Mouse (Mus musculus): Measurements from ENCODE around the gene Hgfac. TPM values are rescaled to one million over a fixed set of nuclear protein-coding genes. Genes with fewer than 3 reads are reported as not detected.
A peak's percentile ranks its signal among the peaks of the same experiment; 100 is the strongest.

Hgfac gene
- polyA plus RNA-seq, 1 experiment from 2014 or later, result 1.7 TPM

DNA sequence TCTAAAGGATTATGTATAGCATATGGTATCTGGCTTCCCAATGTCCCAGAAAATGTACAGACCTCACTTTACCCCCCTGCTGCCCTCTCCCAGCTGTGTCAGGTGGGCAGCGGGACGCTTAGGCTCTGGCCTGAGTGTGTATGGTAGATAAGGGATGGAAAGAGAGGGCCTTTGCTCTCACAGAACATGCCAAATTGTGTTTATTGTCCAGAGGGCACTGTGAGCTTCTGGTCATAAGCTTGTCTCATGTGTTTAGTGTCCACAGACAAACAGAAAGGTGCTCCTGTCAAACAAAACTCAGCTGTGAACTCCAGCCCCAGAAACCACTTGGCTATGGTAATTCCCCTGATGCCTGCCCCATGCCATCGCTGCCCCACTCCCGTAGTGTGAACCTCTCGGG is 11.6 kb upstream of the Hgfac start:
- H3K4me1 ChIP-seq (replicated peaks; ENCODE audit: control insufficient read depth, insufficient read depth, low read length), result no peaks in the 10 kb centered on the region
- H3K4me2 ChIP-seq (ENCODE audit: low read length), result no peak overlapping the region
- no peaks in the 10 kb centered on the region for H3K9me3 ChIP-seq (ENCODE audit: control insufficient read depth, low read length)
- WGBS, result 88% methylated on average over 5 of the region's 5 CpGs
- no peaks in the 10 kb centered on the region for H3K27me3 ChIP-seq (replicated peaks; ENCODE audit: control insufficient read depth, insufficient read depth, low read length)
- no peak for DNase-seq (ENCODE audit: low spot score)
- no peak overlapping the region for H3K27ac ChIP-seq (ENCODE audit: low read depth)
- peaks cover 80% of the 10 kb centered on the region for H3K36me3 ChIP-seq (ENCODE audit: control insufficient read depth, insufficient read depth, low read length)
- no peak overlapping the region for H3K4me3 ChIP-seq (ENCODE audit: low read depth, low read length)
- H3K9ac ChIP-seq (ENCODE audit: low read length), result no peak overlapping the region
- no peak for ATAC-seq (replicated peaks; ENCODE audit: low FRiP score, low TSS enrichment, low read depth)

DNA sequence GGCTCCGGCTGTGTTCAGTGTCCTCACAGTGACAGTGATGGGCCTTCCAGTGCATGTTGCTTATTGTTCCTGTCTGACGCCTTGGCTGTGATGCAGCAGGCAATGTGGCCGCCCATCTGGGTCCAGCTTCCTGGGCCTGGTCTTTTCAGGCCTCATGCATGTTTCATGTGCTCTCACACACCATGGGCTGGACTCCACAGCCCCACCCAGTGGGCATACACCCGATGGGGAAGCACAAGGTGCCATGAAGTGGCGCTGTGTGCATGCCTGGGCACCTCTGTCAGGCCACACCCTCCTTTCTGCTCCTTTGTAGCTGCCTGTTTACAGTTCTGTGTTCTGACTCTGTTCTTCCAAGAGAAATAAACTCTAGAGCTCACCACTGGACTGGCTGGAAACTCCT is 8.2 kb upstream of the Hgfac start:
- no peak for ATAC-seq (replicated peaks; ENCODE audit: low FRiP score, low TSS enrichment, low read depth)
- Histone ChIP-seq H3K36me3 (ENCODE audit: control insufficient read depth, insufficient read depth, low read length) (peaks cover 59% of the 10 kb centered on the region), H3K4me3 (ENCODE audit: low read depth, low read length) (no peak overlapping the region), H3K4me1 (replicated peaks; ENCODE audit: control insufficient read depth, insufficient read depth, low read length) (no peaks in the 10 kb centered on the region), H3K27ac (ENCODE audit: low read depth) (no peak overlapping the region), H3K4me2 (ENCODE audit: low read length) (no peak overlapping the region), H3K9ac (ENCODE audit: low read length) (no peak overlapping the region), H3K9me3 (ENCODE audit: control insufficient read depth, low read length) (no peaks in the 10 kb centered on the region), H3K27me3 (replicated peaks; ENCODE audit: control insufficient read depth, insufficient read depth, low read length) (no peaks in the 10 kb centered on the region)
- 74% methylated on average over 5 of the region's 5 CpGs for WGBS
- no peak for DNase-seq (ENCODE audit: low spot score)

DNA sequence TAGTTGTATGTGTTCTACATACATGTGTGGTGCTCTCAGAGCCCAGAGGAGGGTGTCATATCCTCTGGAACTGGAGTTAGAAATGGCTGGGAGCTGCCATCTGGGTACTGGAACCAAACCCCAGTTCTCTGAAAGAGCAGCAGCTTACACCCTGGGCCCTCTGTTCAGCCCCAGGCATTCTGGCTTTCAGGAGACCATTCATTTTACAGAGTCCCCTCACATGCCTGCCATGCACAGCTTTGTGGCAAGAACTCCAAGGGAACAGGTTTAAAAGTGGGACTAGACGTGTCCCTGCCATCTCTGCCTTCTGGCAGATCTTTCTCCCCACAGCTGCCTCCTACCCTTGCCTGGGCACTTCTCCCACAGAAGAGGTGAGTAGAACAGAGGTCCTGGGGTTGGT is 7.7 kb upstream of the Hgfac start:
- no peak overlapping the region for H3K4me3 ChIP-seq (ENCODE audit: low read depth, low read length)
- no peak for DNase-seq (ENCODE audit: low spot score)
- no peaks in the 10 kb centered on the region for H3K27me3 ChIP-seq (replicated peaks; ENCODE audit: control insufficient read depth, insufficient read depth, low read length)
- H3K4me1 ChIP-seq (replicated peaks; ENCODE audit: control insufficient read depth, insufficient read depth, low read length), result no peaks in the 10 kb centered on the region
- H3K36me3 ChIP-seq (ENCODE audit: control insufficient read depth, insufficient read depth, low read length), result peaks cover 53% of the 10 kb centered on the region
- 79% methylated on average over 1 of the region's 1 CpGs for WGBS
- no peaks in the 10 kb centered on the region for H3K9me3 ChIP-seq (ENCODE audit: control insufficient read depth, low read length)
- H3K4me2 ChIP-seq (ENCODE audit: low read length), result no peak overlapping the region
- ATAC-seq (replicated peaks; ENCODE audit: low FRiP score, low TSS enrichment, low read depth), result no peak
- H3K27ac ChIP-seq (ENCODE audit: low read depth), result no peak overlapping the region
- no peak overlapping the region for H3K9ac ChIP-seq (ENCODE audit: low read length)

DNA sequence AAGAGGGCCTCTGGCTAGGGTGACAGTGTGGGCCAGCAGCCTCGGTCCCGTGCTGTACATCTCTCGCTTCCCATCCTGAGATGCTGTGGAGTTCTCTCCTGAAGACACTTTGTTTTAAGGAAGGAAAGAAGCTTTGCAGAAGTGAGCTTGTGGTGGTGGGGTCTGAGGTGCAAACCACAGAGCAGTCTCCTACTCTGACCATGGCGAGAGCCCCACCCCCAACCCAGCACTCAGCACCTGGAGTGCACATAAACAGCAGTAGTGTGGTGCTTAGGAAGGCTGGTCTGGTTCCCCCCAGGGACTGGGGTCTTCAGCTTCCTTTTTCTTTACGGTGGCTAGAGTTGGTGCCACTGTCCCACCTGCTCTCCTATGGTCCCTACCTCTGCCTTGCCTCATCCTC is 6.2 kb upstream of the Hgfac start:
- 80% methylated on average over 5 of the region's 5 CpGs for WGBS
- no peaks in the 10 kb centered on the region for H3K9me3 ChIP-seq (ENCODE audit: control insufficient read depth, low read length)
- no peak overlapping the region for H3K27ac ChIP-seq (ENCODE audit: low read depth)
- no peaks in the 10 kb centered on the region for H3K4me1 ChIP-seq (replicated peaks; ENCODE audit: control insufficient read depth, insufficient read depth, low read length)
- no peak overlapping the region for H3K9ac ChIP-seq (ENCODE audit: low read length)
- no peak overlapping the region for H3K4me2 ChIP-seq (ENCODE audit: low read length)
- H3K27me3 ChIP-seq (replicated peaks; ENCODE audit: control insufficient read depth, insufficient read depth, low read length), result no peaks in the 10 kb centered on the region
- peaks cover 38% of the 10 kb centered on the region for H3K36me3 ChIP-seq (ENCODE audit: control insufficient read depth, insufficient read depth, low read length)
- ATAC-seq (replicated peaks; ENCODE audit: low FRiP score, low TSS enrichment, low read depth), result no peak
- DNase-seq (ENCODE audit: low spot score), result no peak
- no peak overlapping the region for H3K4me3 ChIP-seq (ENCODE audit: low read depth, low read length)

DNA sequence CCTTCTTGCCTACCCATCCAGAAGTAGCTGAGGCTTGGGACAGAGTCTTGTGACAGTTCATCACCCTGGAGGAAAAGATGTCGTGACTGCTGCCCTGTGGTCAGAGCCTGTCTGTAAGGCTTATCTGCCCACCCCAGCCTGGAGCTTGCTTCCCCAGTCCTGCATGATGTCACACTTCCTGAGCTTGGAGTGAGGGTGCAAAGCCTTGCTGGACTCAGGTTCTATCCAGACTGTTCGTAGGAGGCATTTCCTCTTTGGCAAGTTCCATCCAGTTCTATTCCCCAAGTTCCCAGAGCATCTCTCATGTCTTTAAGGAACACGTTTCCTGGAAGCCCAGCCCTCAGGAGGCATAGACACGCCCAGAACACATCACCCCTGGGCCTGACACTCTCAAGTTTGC is 5.5 kb upstream of the Hgfac start:
- H3K9ac ChIP-seq (ENCODE audit: low read length), result no peak overlapping the region
- 69% methylated on average over 4 of the region's 4 CpGs for WGBS
- ATAC-seq (replicated peaks; ENCODE audit: low FRiP score, low TSS enrichment, low read depth), result no peak
- H3K4me2 ChIP-seq (ENCODE audit: low read length), result no peak overlapping the region
- peaks cover 33% of the 10 kb centered on the region for H3K36me3 ChIP-seq (ENCODE audit: control insufficient read depth, insufficient read depth, low read length)
- H3K4me3 ChIP-seq (ENCODE audit: low read depth, low read length), result no peak overlapping the region
- no peaks in the 10 kb centered on the region for H3K27me3 ChIP-seq (replicated peaks; ENCODE audit: control insufficient read depth, insufficient read depth, low read length)
- no peak overlapping the region for H3K27ac ChIP-seq (ENCODE audit: low read depth)
- DNase-seq (ENCODE audit: low spot score), result no peak
- H3K9me3 ChIP-seq (ENCODE audit: control insufficient read depth, low read length), result no peaks in the 10 kb centered on the region
- H3K4me1 ChIP-seq (replicated peaks; ENCODE audit: control insufficient read depth, insufficient read depth, low read length), result no peaks in the 10 kb centered on the region

DNA sequence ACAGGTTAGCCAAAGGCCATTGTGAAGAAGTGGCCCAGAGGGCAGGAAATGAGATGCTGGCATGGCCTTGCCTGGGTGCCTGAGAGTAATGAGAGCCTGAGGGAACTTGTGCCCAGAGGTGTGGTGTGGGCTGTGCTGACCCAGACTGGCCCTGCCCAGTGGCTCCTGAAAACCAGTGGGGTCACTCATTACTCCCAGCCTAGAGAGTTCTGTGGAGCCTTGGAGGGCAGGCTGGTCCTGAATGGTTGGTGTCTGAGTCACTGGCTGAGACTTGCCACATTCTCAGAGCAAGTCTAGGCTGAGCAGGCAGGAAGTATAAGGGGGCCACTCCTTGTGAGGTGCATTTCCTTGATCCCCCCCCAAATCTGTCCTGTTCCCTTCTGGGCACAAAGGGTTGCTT is 3.9 kb upstream of the Hgfac start:
- Histone ChIP-seq H3K36me3 (ENCODE audit: control insufficient read depth, insufficient read depth, low read length) (peaks cover 19% of the 10 kb centered on the region; the same call in 1 of the 2 replicates), H3K4me3 (ENCODE audit: low read depth, low read length) (no peak overlapping the region), H3K9me3 (ENCODE audit: control insufficient read depth, low read length) (no peaks in the 10 kb centered on the region), H3K9ac (ENCODE audit: low read length) (no peak overlapping the region), H3K4me1 (replicated peaks; ENCODE audit: control insufficient read depth, insufficient read depth, low read length) (no peaks in the 10 kb centered on the region), H3K4me2 (ENCODE audit: low read length) (no peak overlapping the region), H3K27ac (ENCODE audit: low read depth) (no peak overlapping the region), H3K27me3 (replicated peaks; ENCODE audit: control insufficient read depth, insufficient read depth, low read length) (no peaks in the 10 kb centered on the region)
- DNase-seq (ENCODE audit: low spot score) (no peak), ATAC-seq (replicated peaks; ENCODE audit: low FRiP score, low TSS enrichment, low read depth) (no peak)

DNA sequence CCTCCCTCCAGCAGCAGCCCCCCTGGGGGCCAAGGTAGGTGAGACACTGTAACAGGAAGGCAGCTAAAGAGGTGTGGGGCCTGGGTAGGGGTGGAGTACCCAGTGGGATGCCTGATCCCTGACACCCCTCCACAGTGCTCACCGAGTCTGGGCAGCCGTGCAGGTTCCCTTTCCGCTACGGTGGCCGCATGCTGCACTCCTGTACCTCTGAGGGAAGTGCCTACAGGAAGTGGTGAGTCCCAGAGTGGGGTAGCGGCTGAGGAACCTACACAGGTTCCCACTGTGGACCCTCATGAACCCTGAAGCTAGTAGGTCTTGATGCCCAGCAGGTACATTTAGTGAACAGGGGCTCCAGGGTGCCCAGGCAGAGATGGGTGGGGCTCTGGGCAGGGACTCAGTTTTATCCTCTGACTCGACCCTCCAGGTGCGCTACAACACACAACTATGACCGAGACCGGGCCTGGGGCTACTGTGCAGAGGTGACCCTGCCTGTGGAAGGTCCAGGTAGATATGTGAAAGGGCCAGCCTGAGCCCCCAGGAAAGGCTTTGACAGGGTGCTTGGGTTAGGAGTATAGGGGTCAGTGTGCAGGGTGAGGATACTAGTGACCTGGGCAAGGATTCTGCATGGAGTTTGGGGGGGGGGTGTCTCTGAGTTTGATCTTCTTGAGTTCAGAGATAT is 1.3 kb downstream of the Hgfac start:
- no peaks in the 10 kb centered on the region for H3K27me3 ChIP-seq (replicated peaks; ENCODE audit: control insufficient read depth, insufficient read depth, low read length)
- no peak overlapping the region for H3K4me2 ChIP-seq (ENCODE audit: low read length)
- peak; percentile 41; the same call in 1 of the 2 replicates for ATAC-seq (replicated peaks; ENCODE audit: low FRiP score, low TSS enrichment, low read depth)
- H3K4me3 ChIP-seq (ENCODE audit: low read depth, low read length), result no peak overlapping the region
- no peak for DNase-seq (ENCODE audit: low spot score)
- 71% methylated on average over 10 of the region's 10 CpGs for WGBS
- H3K4me1 ChIP-seq (replicated peaks; ENCODE audit: control insufficient read depth, insufficient read depth, low read length), result no peaks in the 10 kb centered on the region
- H3K36me3 ChIP-seq (ENCODE audit: control insufficient read depth, insufficient read depth, low read length), result no peaks in the 10 kb centered on the region
- no peak overlapping the region for H3K27ac ChIP-seq (ENCODE audit: low read depth)
- no peak overlapping the region for H3K9ac ChIP-seq (ENCODE audit: low read length)
- H3K9me3 ChIP-seq (ENCODE audit: control insufficient read depth, low read length), result no peaks in the 10 kb centered on the region

DNA sequence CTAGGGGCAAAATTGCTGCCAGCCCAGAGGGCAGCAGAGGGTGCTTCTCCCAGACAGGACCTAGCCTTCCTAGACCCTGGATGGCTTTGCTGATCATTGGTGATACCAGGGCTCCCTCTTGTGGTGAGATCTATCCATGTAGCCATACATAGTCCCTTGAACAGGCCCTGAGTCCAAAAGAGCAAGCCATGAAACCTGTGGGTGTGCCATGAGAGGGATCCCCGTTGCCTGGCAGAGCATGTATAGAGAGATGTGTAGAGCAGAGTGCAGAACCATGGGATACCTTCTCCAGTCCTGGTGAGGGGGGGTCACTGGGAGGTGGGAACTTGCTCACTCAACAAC is 1.8 kb downstream of the Hgfac start:
- H3K9ac ChIP-seq (ENCODE audit: low read length), result no peak overlapping the region
- H3K9me3 ChIP-seq (ENCODE audit: control insufficient read depth, low read length), result no peaks in the 10 kb centered on the region
- 21% methylated on average over 1 of the region's 1 CpGs for WGBS
- H3K4me2 ChIP-seq (ENCODE audit: low read length), result no peak overlapping the region
- H3K4me1 ChIP-seq (replicated peaks; ENCODE audit: control insufficient read depth, insufficient read depth, low read length), result no peaks in the 10 kb centered on the region
- H3K36me3 ChIP-seq (ENCODE audit: control insufficient read depth, insufficient read depth, low read length), result no peaks in the 10 kb centered on the region
- DNase-seq (ENCODE audit: low spot score) (peak; percentile 74), ATAC-seq (replicated peaks; ENCODE audit: low FRiP score, low TSS enrichment, low read depth) (peak; percentile 63)
- no peak overlapping the region for H3K4me3 ChIP-seq (ENCODE audit: low read depth, low read length)
- H3K27me3 ChIP-seq (replicated peaks; ENCODE audit: control insufficient read depth, insufficient read depth, low read length), result no peaks in the 10 kb centered on the region
- H3K27ac ChIP-seq (ENCODE audit: low read depth), result no peak overlapping the region

DNA sequence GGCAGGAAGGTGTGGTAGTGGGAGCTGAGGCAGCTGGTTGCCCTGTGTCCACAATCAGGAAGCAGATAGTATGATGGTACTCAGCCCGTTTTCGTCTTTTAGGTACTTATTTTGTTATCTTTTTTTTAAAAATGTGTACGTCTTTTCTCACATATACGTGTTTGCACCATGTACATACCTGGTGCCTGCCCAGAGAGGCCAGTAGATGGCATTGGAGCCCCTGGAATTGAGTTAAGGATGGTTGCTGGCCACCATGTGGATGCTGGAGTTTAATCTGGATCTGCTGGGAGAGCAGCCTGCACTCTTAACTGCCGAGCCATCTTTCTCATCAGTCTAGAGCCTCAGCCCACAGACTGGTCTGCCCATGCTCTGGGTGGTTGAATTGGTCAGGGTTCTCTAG is 9.2 kb downstream of the Hgfac start:
- DNase-seq (ENCODE audit: low spot score) (no peak), ATAC-seq (replicated peaks; ENCODE audit: low FRiP score, low TSS enrichment, low read depth) (no peak)
- H3K9me3 ChIP-seq (ENCODE audit: control insufficient read depth, low read length), result no peaks in the 10 kb centered on the region
- no peak overlapping the region for H3K9ac ChIP-seq (ENCODE audit: low read length)
- WGBS, result 79% methylated on average over 5 of the region's 5 CpGs
- no peak overlapping the region for H3K27ac ChIP-seq (ENCODE audit: low read depth)
- no peak overlapping the region for H3K4me3 ChIP-seq (ENCODE audit: low read depth, low read length)
- no peak overlapping the region for H3K4me2 ChIP-seq (ENCODE audit: low read length)
- H3K27me3 ChIP-seq (replicated peaks; ENCODE audit: control insufficient read depth, insufficient read depth, low read length), result 0 out of 2 replicates have a peak, but pooled peaks cover 3% of the 10 kb centered on the region
- H3K36me3 ChIP-seq (ENCODE audit: control insufficient read depth, insufficient read depth, low read length), result no peaks in the 10 kb centered on the region
- H3K4me1 ChIP-seq (replicated peaks; ENCODE audit: control insufficient read depth, insufficient read depth, low read length), result no peaks in the 10 kb centered on the region

Measured in intestine, embryonic 14.5 days (tissue).